Comparison of ENCODE assay signal across 8 mouse cellular contexts in genomic region chr10:49788381-49788906, GRCm38 (mm10). TPM values are rescaled to one million over a fixed set of nuclear protein-coding genes. Genes with fewer than 3 reads are reported as not detected.
A peak's percentile ranks its signal among the peaks of the same experiment; 100 is the strongest.
DNase-seq lines count a peak whose midpoint lies in the region; ATAC-seq and TF ChIP-seq lines count a peak whose summit lies in the region.

Gene Grik2 (minus strand): TSS chr10:49788766.

- H3K4me1 ChIP-seq in embryonic facial prominence, embryonic 10.5 days, result peaks cover 28% of the 10 kb centered on the region
- no peaks in the 10 kb centered on the region; a peak in 2 of 4 replicates for H3K4me1 ChIP-seq in heart, embryonic 14.5 days (ENCODE audit: control insufficient read depth in 2 of 2, insufficient read depth in 2 of 2, low read length in 2 of 2)
- H3K4me1 ChIP-seq in lung, postnatal 0 days (ENCODE audit: insufficient read depth, low read depth, low read length), result no peaks in the 10 kb centered on the region

- H3K27me3 ChIP-seq in embryonic facial prominence, embryonic 10.5 days (replicated peaks; ENCODE audit: low read depth, poor library complexity, severe bottlenecking), result peaks cover 7% of the 10 kb centered on the region
- H3K27me3 ChIP-seq in heart, embryonic 14.5 days (ENCODE audit: control insufficient read depth, insufficient read depth, low read length), result peaks cover 20% of the 10 kb centered on the region
- peaks cover 4% of the 10 kb centered on the region; the same call in 1 of the 2 replicates for H3K27me3 ChIP-seq in lung, postnatal 0 days (replicated peaks; ENCODE audit: insufficient read depth, low read length)

- DNase-seq in 3T3-L1 (ENCODE audit: low read depth, low spot score), result peak; percentile 47
- DNase-seq in adrenal gland, postnatal 10 days, result peak; percentile 65
- peak; percentile 84 for DNase-seq in embryonic facial prominence, embryonic 10.5 days (ENCODE audit: low spot score)
- peak; percentile 62 to 86 for DNase-seq in layer of hippocampus, adult 8-10 months (ENCODE audit: low spot score in 2 of 2)
- peak; percentile 25 for DNase-seq in lung, postnatal 0 days (ENCODE audit: low spot score)
- DNase-seq in right cerebral cortex, postnatal 14 days, result peak; percentile 86
- DNase-seq in spleen, adult 12 weeks (ENCODE audit: low spot score), result no peak

- peak within 1 kb of the TSS; percentile 75 for H3K4me3 ChIP-seq in embryonic facial prominence, embryonic 10.5 days
- H3K4me3 ChIP-seq in heart, embryonic 14.5 days (ENCODE audit: control insufficient read depth in 1 of 2, insufficient read depth in 1 of 2, low read depth in 1 of 2, low read length in 2 of 2), result peak within 1 kb of the TSS; percentile 53 to 55
- peak within 1 kb of the TSS; percentile 38 for H3K4me3 ChIP-seq in lung, postnatal 0 days (ENCODE audit: low read depth, low read length)

- under 1% methylated on average over 41 of the region's 41 CpGs for WGBS in embryonic facial prominence, embryonic 10.5 days
- under 1% methylated on average over 38 of the region's 41 CpGs for WGBS in heart, embryonic 14.5 days
- 1% methylated on average over 27 of the region's 41 CpGs for WGBS in lung, postnatal 0 days

- peak within 1 kb of the TSS; percentile 82 for H3K27ac ChIP-seq in embryonic facial prominence, embryonic 10.5 days (replicated peaks)
- no peak within 1 kb of the TSS for H3K27ac ChIP-seq in heart, embryonic 14.5 days (replicated peaks in 1 of 2; ENCODE audit: control insufficient read depth in 1 of 2, insufficient read depth in 1 of 2, low read depth in 2 of 2, low read length in 2 of 2)
- no peak within 1 kb of the TSS for H3K27ac ChIP-seq in lung, postnatal 0 days (ENCODE audit: low read length)

- peak within 1 kb of the TSS; percentile 1; the same call in 1 of the 2 replicates for H3K9ac ChIP-seq in heart, embryonic 14.5 days (ENCODE audit: low read length)
- H3K9ac ChIP-seq in lung, postnatal 0 days (replicated peaks; ENCODE audit: low read depth), result no peak within 1 kb of the TSS

- peak within 1 kb of the TSS; percentile 77 for H3K4me2 ChIP-seq in heart, embryonic 14.5 days (ENCODE audit: low read length)
- peak within 1 kb of the TSS; percentile 65 for H3K4me2 ChIP-seq in lung, postnatal 0 days (replicated peaks; ENCODE audit: low read depth, low read length)

- H3K9me3 ChIP-seq in embryonic facial prominence, embryonic 10.5 days, result no peaks in the 10 kb centered on the region
- no peaks in the 10 kb centered on the region for H3K9me3 ChIP-seq in heart, embryonic 14.5 days (ENCODE audit: control insufficient read depth, low read length)
- no peaks in the 10 kb centered on the region for H3K9me3 ChIP-seq in lung, postnatal 0 days (ENCODE audit: low read length)

- TF ChIP-seq EP300 in lung, postnatal 0 days (IDR thresholded peaks at IDR 0.05), result no peak

- peak; percentile 47 for ATAC-seq in heart, embryonic 14.5 days (ENCODE audit: insufficient number of reproducible peaks, insufficient read depth, low FRiP score, low read depth)
- peak; percentile 21; the same call in 1 of the 2 replicates for ATAC-seq in lung, postnatal 0 days

- peak; percentile 14; the same call in 1 of the 2 replicates for TF ChIP-seq CTCF in lung, postnatal 0 days (IDR thresholded peaks at IDR 0.05)

- no peaks in the 10 kb centered on the region for H3K36me3 ChIP-seq in embryonic facial prominence, embryonic 10.5 days (replicated peaks)
- no peaks in the 10 kb centered on the region for H3K36me3 ChIP-seq in heart, embryonic 14.5 days (ENCODE audit: control insufficient read depth, insufficient read depth, low read length)
- H3K36me3 ChIP-seq in lung, postnatal 0 days (ENCODE audit: insufficient read depth, low read length), result no peaks in the 10 kb centered on the region

RNA-seq across cellular contexts. Expression of gene Grik2, which starts in this region (rescaled TPM):
- total RNA-seq in adrenal gland, postnatal 10 days (2021), result 1 to 10 TPM; 1.5 to 3.0 TPM
- 5.5 and 5.7 TPM in 2 replicates for polyA plus RNA-seq in embryonic facial prominence, embryonic 10.5 days (2016; fragmentation: Nextera tagmentation; extraction: Ambion mirVana)
- 1.5 and 1.9 TPM in 2 replicates for polyA plus RNA-seq in heart, embryonic 14.5 days (2014; fragmentation: Nextera tagmentation; extraction: Ambion mirVana)
- 100 to 1,000 TPM in 1 of 4 experiments, 10 to 100 TPM in 3; 80.0 to 103 (median 93.8) TPM for total RNA-seq in layer of hippocampus, adult 8-10 months (2022)
- 0.12 and 0.46 TPM in 2 replicates for polyA plus RNA-seq in lung, postnatal 0 days (2015; fragmentation: Nextera tagmentation; extraction: Ambion mirVana)

Comparison
In these comparisons a context has a peak if more than half of its experiments do, and no peak if none do; other contexts are left out.
1. RNA of gene Grik2 (total RNA-seq): 80.0 to 103 TPM in layer of hippocampus, adult 8-10 months; 1.5 to 3.0 TPM in adrenal gland, postnatal 10 days; every median in the first group is over 10 times any median in the second.
2. Peak in DNase-seq, ATAC-seq, H3K4me3 ChIP-seq and H3K4me2 ChIP-seq in lung, postnatal 0 days; RNA of the gene not detected or under 1 TPM.
3. Peak in every context shown above with its lines, with median percentiles within 50 percentile points of each other: H3K4me3 ChIP-seq.